Mouse (Mus musculus): ENCODE data around the gene Nab1. TPM values are rescaled to one million over a fixed set of nuclear protein-coding genes. Genes with fewer than 3 reads are reported as not detected.

Nab1 gene
- total and polyA plus RNA-seq, 3 experiments: 26.7 to 40.3 TPM; not detected in 1

- no peak for TF ChIP-seq ZC3H11A (IDR thresholded peaks at IDR 0.05; ENCODE audit: low read depth, low read length)
- TF ChIP-seq ZMIZ1 (IDR thresholded peaks at IDR 0.05; ENCODE audit: low read depth, low read length): no peak
- no peak for TF ChIP-seq ZNF384 (IDR thresholded peaks at IDR 0.05; ENCODE audit: low read depth, low read length)
- TF ChIP-seq EP300 (IDR thresholded peaks at IDR 0.05; ENCODE audit: low read depth in 1 of 2, low read length in 2 of 2): peak in 1 of 2 experiments; percentile 70; a peak in 2 of 4 replicates
- no peak for TF ChIP-seq POLR2A (IDR thresholded peaks at IDR 0.05; ENCODE audit: control insufficient read depth in 1 of 2, insufficient read depth in 1 of 2, low read depth in 1 of 2, low read length in 2 of 2, poor library complexity in 1 of 2)
- TF ChIP-seq USF1 (IDR thresholded peaks at IDR 0.05; ENCODE audit: low read depth, low read length): no peak
- no peak for TF ChIP-seq USF2 (IDR thresholded peaks at IDR 0.05; ENCODE audit: borderline replicate concordance in 1 of 2, insufficient read depth in 1 of 2, low read depth in 1 of 2, low read length in 2 of 2)
- TF ChIP-seq NRF1 (IDR thresholded peaks at IDR 0.05; ENCODE audit: insufficient read depth, low read depth, low read length, poor library complexity, severe bottlenecking): no peak
- no peak for TF ChIP-seq HCFC1 (IDR thresholded peaks at IDR 0.05; ENCODE audit: low read depth, low read length)
- TF ChIP-seq MAX (IDR thresholded peaks at IDR 0.05; ENCODE audit: low read length): no peak
- no peak for TF ChIP-seq NELFE (IDR thresholded peaks at IDR 0.05; ENCODE audit: low read depth, low read length)
- TF ChIP-seq CTCF (IDR thresholded peaks at IDR 0.05 in 2 of 3, conservative IDR thresholded peaks at IDR 0.05 in 1 of 3; ENCODE audit: control insufficient read depth in 1 of 3, insufficient read depth in 1 of 3, low read depth in 2 of 3, low read length in 3 of 3, poor library complexity in 1 of 3, severe bottlenecking in 1 of 3): no peak
- no peak for TF ChIP-seq ZKSCAN1 (IDR thresholded peaks at IDR 0.05; ENCODE audit: low read depth, low read length)
- no peak for TF ChIP-seq TBP (IDR thresholded peaks at IDR 0.05; ENCODE audit: low read depth, low read length)
- peak; percentile 49 for TF ChIP-seq GATA1 (IDR thresholded peaks at IDR 0.05; ENCODE audit: low read depth, low read length)
- no peak for TF ChIP-seq MEF2A (IDR thresholded peaks at IDR 0.05; ENCODE audit: extremely low read depth, insufficient replicate concordance, low read depth, low read length, poor library complexity, severe bottlenecking)
Observed at GRCm38 (mm10) chr1:52463305-52463704, 37.2 kb downstream of the Nab1 start (continued).

- Histone ChIP-seq H3K9me3 (replicated peaks; ENCODE audit: insufficient read depth, low read length) (no peaks in the 10 kb centered on the region), H3K4me3 (ENCODE audit: control insufficient read depth in 1 of 2, insufficient read depth in 1 of 2, low read depth in 2 of 2, low read length in 2 of 2) (no peak overlapping the region), H3K9ac (ENCODE audit: control insufficient read depth, low read depth, low read length, poor library complexity, severe bottlenecking) (no peak overlapping the region), H3K36me3 (ENCODE audit: control insufficient read depth in 1 of 2, insufficient read depth in 2 of 2, low read length in 2 of 2) (peaks cover 0 to 22% of the 10 kb centered on the region in 2 experiments; a peak in 3 of 4 replicates), H3K27ac (ENCODE audit: control insufficient read depth, low read depth, low read length) (no peak overlapping the region), H3K27me3 (ENCODE audit: control insufficient read depth in 1 of 2, insufficient read depth in 2 of 2, low read length in 2 of 2) (no peaks in the 10 kb centered on the region), H3K4me1 (ENCODE audit: control insufficient read depth in 1 of 2, insufficient read depth in 2 of 2, low read length in 2 of 2) (peaks cover 3 to 5% of the 10 kb centered on the region in 2 experiments; a peak in 3 of 4 replicates), H3K79me2 (ENCODE audit: control insufficient read depth, insufficient read depth, low read length, poor library complexity) (no peaks in the 10 kb centered on the region)
- DNase-seq (ENCODE audit: low read depth, low spot score): no peak
- TF ChIP-seq GATA1 (IDR thresholded peaks at IDR 0.05; ENCODE audit: low read depth, low read length) (no peak), USF2 (IDR thresholded peaks at IDR 0.05; ENCODE audit: borderline replicate concordance in 1 of 2, insufficient read depth in 1 of 2, low read depth in 1 of 2, low read length in 2 of 2) (no peak), ZNF384 (IDR thresholded peaks at IDR 0.05; ENCODE audit: low read depth, low read length) (no peak), CTCF (IDR thresholded peaks at IDR 0.05 in 2 of 3, conservative IDR thresholded peaks at IDR 0.05 in 1 of 3; ENCODE audit: control insufficient read depth in 1 of 3, insufficient read depth in 1 of 3, low read depth in 2 of 3, low read length in 3 of 3, poor library complexity in 1 of 3, severe bottlenecking in 1 of 3) (no peak), POLR2AphosphoS2 (IDR thresholded peaks at IDR 0.05; ENCODE audit: low read length) (no peak), MAX (IDR thresholded peaks at IDR 0.05; ENCODE audit: low read length) (no peak), SIN3A (IDR thresholded peaks at IDR 0.05; ENCODE audit: low read length) (no peak), KAT2A (conservative IDR thresholded peaks at IDR 0.05; ENCODE audit: low read depth, low read length) (no peak), CHD2 (IDR thresholded peaks at IDR 0.05; ENCODE audit: low read length) (no peak), RCOR1 (IDR thresholded peaks at IDR 0.05; ENCODE audit: low read depth, low read length) (no peak), NRF1 (IDR thresholded peaks at IDR 0.05; ENCODE audit: insufficient read depth, low read depth, low read length, poor library complexity, severe bottlenecking) (no peak), GABPA (IDR thresholded peaks at IDR 0.05; ENCODE audit: low read depth, low read length) (no peak), RAD21 (IDR thresholded peaks at IDR 0.05; ENCODE audit: low read depth, low read length) (no peak), EP300 (IDR thresholded peaks at IDR 0.05; ENCODE audit: low read depth in 1 of 2, low read length in 2 of 2) (no peak), NELFE (IDR thresholded peaks at IDR 0.05; ENCODE audit: low read depth, low read length) (no peak), E2F4 (IDR thresholded peaks at IDR 0.05; ENCODE audit: borderline replicate concordance, low read depth, low read length) (no peak), MXI1 (IDR thresholded peaks at IDR 0.05; ENCODE audit: low read depth, low read length) (no peak), MYB (IDR thresholded peaks at IDR 0.05; ENCODE audit: low read depth, low read length) (no peak)
Observed at GRCm38 (mm10) chr1:52456571-52456970, 43.9 kb downstream of the Nab1 start.

All from MEL (cell line).